Mouse (Mus musculus) bone marrow, adult 2 months (tissue): ENCODE measurements around the gene Cdc42bpb.

Experiments
- CTCF ChIP-seq: fragments of 200-500 bp; IDR thresholded peaks from 2 replicates; pipeline ENCODE4 v1.5.1; 2011; ENCODE audit warnings: low read length, control low read depth; ENCODE audit not compliant: control insufficient read depth, insufficient read depth
- POLR2A ChIP-seq: fragments of 200-500 bp; IDR thresholded peaks from 2 replicates; pipeline ENCODE4 v1.6.1; 2011; ENCODE audit warnings: low read depth, mild to moderate bottlenecking, control low read depth, low read length, borderline replicate concordance; ENCODE audit not compliant: control insufficient read depth

DNA sequence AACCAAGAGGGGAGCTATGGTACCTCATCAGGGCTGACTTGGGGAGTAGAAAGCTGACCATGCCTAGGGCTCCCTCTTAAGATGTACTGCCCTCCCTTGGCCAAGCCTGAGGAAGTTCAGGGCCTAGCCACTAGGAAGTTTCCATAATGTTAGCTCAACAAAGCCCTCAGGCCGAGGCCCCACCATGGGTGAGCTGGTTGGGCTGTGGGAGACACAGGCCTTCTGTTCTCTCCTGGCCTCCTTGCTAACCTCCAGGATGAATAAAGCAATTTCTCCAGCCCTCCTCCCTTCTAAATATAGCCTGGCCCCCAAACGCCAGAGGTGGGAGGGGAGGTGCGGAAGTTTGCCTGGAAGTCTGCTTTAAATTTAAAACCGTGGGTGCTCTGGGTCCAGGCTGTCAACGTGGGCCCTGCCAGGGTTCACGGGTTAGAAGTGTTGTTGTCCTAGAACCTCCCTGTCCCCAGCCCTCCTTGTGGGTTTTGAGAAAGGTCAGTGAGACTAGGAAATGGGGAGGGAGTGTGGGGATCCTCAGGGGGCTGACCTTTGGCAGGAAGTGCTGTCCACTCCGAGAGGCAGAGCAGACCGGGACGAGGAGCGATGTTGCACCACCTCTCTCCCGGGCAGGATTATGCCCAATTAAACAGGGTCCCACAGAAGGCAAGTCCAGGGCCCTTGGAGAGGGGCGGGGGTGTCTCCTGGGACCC lies 35.2 kb upstream of the Cdc42bpb start:
- TF ChIP-seq CTCF (no peak), POLR2A (no peak)
